Comparison of ENCODE assay signal across 9 mouse cellular contexts in the genomic region with DNA sequence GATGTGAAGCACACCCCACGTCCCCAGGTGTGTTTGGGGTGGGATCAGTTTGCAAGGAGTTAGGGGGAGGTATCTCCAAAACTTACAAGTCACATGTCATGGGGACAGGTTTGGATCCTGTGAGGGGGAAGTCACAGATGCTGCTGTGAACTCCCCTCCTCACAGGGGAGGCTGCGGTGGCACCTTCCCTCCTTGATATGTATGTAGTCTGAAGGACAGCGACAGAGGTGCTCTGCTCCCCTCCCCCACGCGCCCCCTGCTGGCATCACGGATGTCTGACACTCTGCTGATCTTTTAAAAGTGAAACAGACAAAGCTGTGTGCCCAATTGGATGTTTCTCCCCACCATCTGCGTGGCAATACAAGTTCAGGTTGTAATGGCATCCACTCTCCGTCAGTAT. TPM values are rescaled to one million over a fixed set of nuclear protein-coding genes. Genes with fewer than 3 reads are reported as not detected.
A peak's percentile ranks its signal among the peaks of the same experiment; 100 is the strongest.
DNase-seq lines count a peak whose midpoint lies in the region; ATAC-seq and TF ChIP-seq lines count a peak whose summit lies in the region.
"Had no signal": no experiment of that assay in that cellular context is flagged by ENCODE, and none has a peak within 500 bp of the region (broad histone marks: within the 10 kb centered on the region; RNA-seq: fewer than 3 reads in every experiment).

No protein-coding gene starts in this region.

- TF ChIP-seq EP300 in heart, adult 2 months (IDR thresholded peaks at IDR 0.05; ENCODE audit: insufficient read depth, low read depth, low read length): no peak

- intact Hi-C loops in heart, adult 2 months (cut with DNase I): loop anchor here (5.0 to 10.0 kb wide), 2 partner anchors 119 to 362 kb away; no protein-coding TSS in a partner anchor

- TF ChIP-seq CTCF in heart, adult 2 months (IDR thresholded peaks at IDR 0.05): peak; percentile 78

- H3K4me2 ChIP-seq in heart, embryonic 12.5 days: no peak overlapping the region
- H3K4me2 ChIP-seq in embryonic facial prominence, embryonic 14.5 days (ENCODE audit: low read depth, low read length): no peak overlapping the region
- no peak overlapping the region for H3K4me2 ChIP-seq in liver, embryonic 13.5 days
- H3K4me2 ChIP-seq: limb, embryonic 13.5 days had no signal

- no peak for TF ChIP-seq POLR2A in heart, adult 2 months (IDR thresholded peaks at IDR 0.05; ENCODE audit: insufficient read depth, low read depth, low read length)

- no peak overlapping the region for H3K9ac ChIP-seq in heart, adult 2 months (ENCODE audit: low read depth, low read length)
- no peak overlapping the region for H3K9ac ChIP-seq in heart, embryonic 12.5 days
- H3K9ac ChIP-seq in embryonic facial prominence, embryonic 14.5 days (ENCODE audit: low read depth, low read length): no peak overlapping the region
- no peak overlapping the region for H3K9ac ChIP-seq in liver, embryonic 13.5 days
- H3K9ac ChIP-seq: limb, embryonic 13.5 days had no signal

- no peak for ATAC-seq in heart, embryonic 12.5 days (ENCODE audit: insufficient number of reproducible peaks, low FRiP score)
- ATAC-seq in embryonic facial prominence, embryonic 14.5 days (ENCODE audit: low read depth): peak; percentile 61; the same call in 1 of the 2 replicates
- peak; percentile 81 for ATAC-seq in hematopoietic stem cell, adult 5-6 weeks (replicated peaks in 1 of 2; ENCODE audit: insufficient read depth in 1 of 2, low FRiP score in 2 of 2, low TSS enrichment in 1 of 2, low read depth in 1 of 2, poor library complexity in 2 of 2, severe bottlenecking in 2 of 2)
- 0 out of 2 replicates have a peak, but pooled peaks have one; percentile 20 for ATAC-seq in liver, embryonic 13.5 days (ENCODE audit: low read depth)

- WGBS in heart, adult 2 months: 30% methylated on average over 8 of the region's 8 CpGs
- WGBS in heart, embryonic 12.5 days: 21% methylated on average over 8 of the region's 8 CpGs
- WGBS in embryonic facial prominence, embryonic 14.5 days: 24% methylated on average over 8 of the region's 8 CpGs
- 23% methylated on average over 8 of the region's 8 CpGs for WGBS in liver, embryonic 13.5 days (ENCODE audit: insufficient replicate concordance)

- DNase-seq in heart, adult 2 months: peak; percentile 42 to 72
- peak; percentile 28 for DNase-seq in Muller cell, postnatal 12 days (ENCODE audit: inconsistent ontology term)
- no peak for DNase-seq in embryonic facial prominence, embryonic 14.5 days (ENCODE audit: low spot score)
- DNase-seq in liver, embryonic 13.5 days: peak; percentile 18
- DNase-seq in neural tube, embryonic 10.5 days (ENCODE audit: extremely low spot score, low spot score): peak; percentile 49
- peak; percentile 79 for DNase-seq in thymus, postnatal 25 days

- H3K9me3 ChIP-seq in heart, embryonic 12.5 days (replicated peaks): peaks cover 5% of the 10 kb centered on the region; the same call in 1 of the 2 replicates
- H3K9me3 ChIP-seq in embryonic facial prominence, embryonic 14.5 days (ENCODE audit: control insufficient read depth, low read length): no peaks in the 10 kb centered on the region
- no peaks in the 10 kb centered on the region for H3K9me3 ChIP-seq in liver, embryonic 13.5 days (replicated peaks)
- H3K9me3 ChIP-seq: limb, embryonic 13.5 days had no signal

- H3K4me3 ChIP-seq in heart, adult 2 months: no peak overlapping the region
- H3K4me3 ChIP-seq in heart, embryonic 12.5 days: no peak overlapping the region
- H3K4me3 ChIP-seq in embryonic facial prominence, embryonic 14.5 days (ENCODE audit: low read depth, low read length): no peak overlapping the region
- no peak overlapping the region for H3K4me3 ChIP-seq in liver, embryonic 13.5 days (replicated peaks)
- H3K4me3 ChIP-seq: limb, embryonic 13.5 days had no signal

- no peaks in the 10 kb centered on the region for H3K27me3 ChIP-seq in heart, adult 2 months (ENCODE audit: control insufficient read depth, insufficient read depth, low read length)
- H3K27me3 ChIP-seq in heart, embryonic 12.5 days (replicated peaks): no peaks in the 10 kb centered on the region
- H3K27me3 ChIP-seq in embryonic facial prominence, embryonic 14.5 days (replicated peaks; ENCODE audit: control insufficient read depth, insufficient read depth, low read length): no peaks in the 10 kb centered on the region
- H3K27me3 ChIP-seq in liver, embryonic 13.5 days: no peaks in the 10 kb centered on the region
- H3K27me3 ChIP-seq: limb, embryonic 13.5 days had no signal

- no peak overlapping the region for H3K27ac ChIP-seq in heart, adult 2 months
- no peak overlapping the region for H3K27ac ChIP-seq in heart, embryonic 12.5 days (ENCODE audit: poor library complexity, severe bottlenecking)
- no peak overlapping the region for H3K27ac ChIP-seq in embryonic facial prominence, embryonic 14.5 days (replicated peaks; ENCODE audit: low read depth, low read length)
- H3K27ac ChIP-seq in liver, embryonic 13.5 days: no peak overlapping the region
- H3K27ac ChIP-seq: limb, embryonic 13.5 days had no signal

- H3K4me1 ChIP-seq in heart, adult 2 months (ENCODE audit: control insufficient read depth, insufficient read depth, low read length): no peaks in the 10 kb centered on the region
- no peaks in the 10 kb centered on the region for H3K4me1 ChIP-seq in heart, embryonic 12.5 days (replicated peaks)
- H3K4me1 ChIP-seq in embryonic facial prominence, embryonic 14.5 days (ENCODE audit: control insufficient read depth, insufficient read depth, low read length): no peaks in the 10 kb centered on the region
- peaks cover 12% of the 10 kb centered on the region for H3K4me1 ChIP-seq in liver, embryonic 13.5 days (replicated peaks)
- H3K4me1 ChIP-seq: limb, embryonic 13.5 days had no signal

- H3K79me2 ChIP-seq in heart, adult 2 months (replicated peaks; ENCODE audit: control insufficient read depth, insufficient read depth, low read length): no peaks in the 10 kb centered on the region

- no peaks in the 10 kb centered on the region for H3K36me3 ChIP-seq in heart, adult 2 months (ENCODE audit: control insufficient read depth, insufficient read depth, low read length)
- H3K36me3 ChIP-seq in heart, embryonic 12.5 days: no peaks in the 10 kb centered on the region
- H3K36me3 ChIP-seq in embryonic facial prominence, embryonic 14.5 days (ENCODE audit: control insufficient read depth, insufficient read depth, low read length): no peaks in the 10 kb centered on the region
- 0 out of 2 replicates have a peak, but pooled peaks cover 1% of the 10 kb centered on the region for H3K36me3 ChIP-seq in liver, embryonic 13.5 days
- H3K36me3 ChIP-seq: limb, embryonic 13.5 days had no signal

RNA-seq across cellular contexts. Expression of a gene that starts 35.5 kb away (rescaled TPM):
- 1 to 10 TPM; 5.2 to 6.1 TPM for total RNA-seq in heart, adult 2 months (2021)
- 3.0 and 5.6 TPM in 2 replicates for polyA plus RNA-seq in heart, adult 2 months (2012; rRNA removed)
- 6.4 and 7.7 TPM in 2 replicates for polyA plus RNA-seq in heart, embryonic 12.5 days (2016; fragmentation: Nextera tagmentation; extraction: Ambion mirVana)
- polyA plus RNA-seq in embryonic facial prominence, embryonic 14.5 days (2014; fragmentation: Nextera tagmentation; extraction: Ambion mirVana): 9.2 and 9.8 TPM in 2 replicates
- 13.5 and 23.7 TPM in 2 replicates for total RNA-seq in hematopoietic stem cell, adult 5-6 weeks (2017)
- polyA plus RNA-seq in liver, embryonic 13.5 days (2015; fragmentation: Nextera tagmentation; extraction: Ambion mirVana): 7.6 and 9.4 TPM in 2 replicates
